Mouse (Mus musculus) B cell, adult 2 months (primary cell): ENCODE results near the gene Rtl9.
A peak's percentile ranks its signal among the peaks of the same experiment; 100 is the strongest.

Experiments used
- DNase-seq, 2 experiments: peaks; one replicate each; pipeline ENCODE4 v3.0.0; 2022

Rtl9 gene

GRCm38 (mm10) chrX:143099044-143099754, at the start of gene Rtl9:
Rtl9 (plus strand) TSS chrX:143099594.
- peak in 1 of 2 experiments; percentile 1 for DNase-seq

GRCm38 (mm10) chrX:143051478-143051877, 47.9 kb upstream of the Rtl9 start:
- peak; percentile 56 to 61 for DNase-seq

- peak in 1 of 2 experiments; percentile 6 for DNase-seq
Measured at GRCm38 (mm10) chrX:143051921-143052320, 47.5 kb upstream of the Rtl9 start.

GRCm38 (mm10) chrX:143058829-143059228, 40.6 kb upstream of the Rtl9 start:
- peak; percentile 71 to 76 for DNase-seq

GRCm38 (mm10) chrX:143062641-143063355, 36.6 kb upstream of the Rtl9 start:
- no peak for DNase-seq

GRCm38 (mm10) chrX:143063780-143064179, 35.6 kb upstream of the Rtl9 start:
- no peak for DNase-seq

GRCm38 (mm10) chrX:143064288-143064687, 35.1 kb upstream of the Rtl9 start:
- no peak for DNase-seq

- no peak for DNase-seq
Measured at GRCm38 (mm10) chrX:143066320-143067114, 32.9 kb upstream of the Rtl9 start.

GRCm38 (mm10) chrX:143067115-143067514, 32.3 kb upstream of the Rtl9 start:
- DNase-seq = no peak

GRCm38 (mm10) chrX:143067576-143067975, 31.8 kb upstream of the Rtl9 start:
- no peak for DNase-seq

- no peak for DNase-seq
Measured at GRCm38 (mm10) chrX:143080458-143081336, 18.7 kb upstream of the Rtl9 start.

- DNase-seq = no peak
Measured at GRCm38 (mm10) chrX:143082732-143083131, 16.7 kb upstream of the Rtl9 start.

- no peak for DNase-seq
Measured at GRCm38 (mm10) chrX:143088225-143088624, 11.2 kb upstream of the Rtl9 start.

- DNase-seq = no peak
Measured at GRCm38 (mm10) chrX:143090904-143091588, 8.3 kb upstream of the Rtl9 start.

- DNase-seq = no peak
Measured at GRCm38 (mm10) chrX:143097551-143097950, 1.8 kb upstream of the Rtl9 start.

GRCm38 (mm10) chrX:143103146-143103545, 3.8 kb downstream of the Rtl9 start:
- DNase-seq = no peak

- DNase-seq = no peak
Measured at GRCm38 (mm10) chrX:143105866-143106265, 6.5 kb downstream of the Rtl9 start.

- DNase-seq = no peak
Measured at GRCm38 (mm10) chrX:143112546-143112945, 13.2 kb downstream of the Rtl9 start.
